Mouse (Mus musculus): ENCODE data around the gene Ier3. TPM values are rescaled to one million over a fixed set of nuclear protein-coding genes. Genes with fewer than 3 reads are reported as not detected.

Gene Ier3
- polyA plus RNA-seq, 1 experiment from 2014 or later, result 18.6 TPM

GRCm38 (mm10) chr17:35822564-35822963 is 1.1 kb downstream of the Ier3 start:
- 1% methylated on average over 11 of the region's 11 CpGs for WGBS (ENCODE audit: insufficient replicate concordance)
- Histone ChIP-seq H3K27ac (ENCODE audit: low read depth) (peak overlapping the region; percentile 88), H3K4me2 (ENCODE audit: low read depth, low read length) (peak overlapping the region; percentile 93), H3K9me3 (ENCODE audit: low read length) (no peaks in the 10 kb centered on the region), H3K4me3 (ENCODE audit: low read depth, low read length) (peak overlapping the region; percentile 74), H3K4me1 (ENCODE audit: insufficient read depth) (peaks cover 31% of the 10 kb centered on the region), H3K27me3 (ENCODE audit: insufficient read depth, low read length) (no peaks in the 10 kb centered on the region), H3K36me3 (replicated peaks; ENCODE audit: insufficient read depth, low read length) (peaks cover 20% of the 10 kb centered on the region), H3K9ac (replicated peaks) (peak overlapping the region; percentile 81)
- no peak for TF ChIP-seq CTCF (IDR thresholded peaks at IDR 0.05; ENCODE audit: low read depth)
- no peak for TF ChIP-seq EP300 (IDR thresholded peaks at IDR 0.05; ENCODE audit: low read depth)
- ATAC-seq (no peak), DNase-seq (no peak)

- no peak for TF ChIP-seq CTCF (IDR thresholded peaks at IDR 0.05; ENCODE audit: low read depth)
- no peak; the same call in 1 of the 2 replicates for TF ChIP-seq EP300 (IDR thresholded peaks at IDR 0.05; ENCODE audit: low read depth)
- 2% methylated on average over 39 of the region's 47 CpGs for WGBS (ENCODE audit: insufficient replicate concordance)
- Histone ChIP-seq H3K4me2 (ENCODE audit: low read depth, low read length) (peak within 1 kb of the TSS; percentile 93), H3K27me3 (ENCODE audit: insufficient read depth, low read length) (no peaks in the 10 kb centered on the region), H3K4me1 (ENCODE audit: insufficient read depth) (peaks cover 31% of the 10 kb centered on the region), H3K36me3 (replicated peaks; ENCODE audit: insufficient read depth, low read length) (peaks cover 20% of the 10 kb centered on the region), H3K9me3 (ENCODE audit: low read length) (no peaks in the 10 kb centered on the region), H3K4me3 (ENCODE audit: low read depth, low read length) (peak within 1 kb of the TSS; percentile 74), H3K27ac (ENCODE audit: low read depth) (peak within 1 kb of the TSS; percentile 88), H3K9ac (replicated peaks) (peak within 1 kb of the TSS; percentile 81)
- ATAC-seq (peak; percentile 86), DNase-seq (peak; percentile 93)
Measured at GRCm38 (mm10) chr17:35822964-35823937, 1.8 kb downstream of the Ier3 start, which contains the start of gene Flot1. Gene Flot1, plus strand, starts transcription at chr17:35823230.

DNA sequence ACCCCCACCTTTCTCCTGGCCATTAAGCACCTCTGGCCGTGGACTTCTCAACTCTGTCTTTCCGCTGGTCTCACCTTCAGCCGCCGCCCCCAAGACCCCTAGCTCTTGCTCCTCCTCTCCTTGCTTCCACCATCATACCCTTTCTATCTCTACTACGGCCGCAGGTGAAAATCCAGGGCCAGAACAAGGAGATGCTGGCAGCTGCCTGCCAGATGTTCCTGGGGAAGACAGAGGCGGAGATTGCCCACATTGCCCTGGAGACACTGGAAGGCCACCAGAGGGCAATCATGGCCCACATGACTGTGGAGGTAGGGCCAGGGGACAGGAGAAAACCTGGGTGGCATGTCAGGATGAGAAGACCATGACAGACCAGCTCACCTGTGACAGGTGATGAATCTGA is 2.9 kb downstream of the Ier3 start:
- 66% methylated on average over 7 of the region's 7 CpGs for WGBS (ENCODE audit: insufficient replicate concordance)
- Histone ChIP-seq H3K9ac (replicated peaks) (peak overlapping the region; percentile 81; the same call in 1 of the 2 replicates), H3K4me1 (ENCODE audit: insufficient read depth) (peaks cover 32% of the 10 kb centered on the region), H3K27me3 (ENCODE audit: insufficient read depth, low read length) (no peaks in the 10 kb centered on the region), H3K4me2 (ENCODE audit: low read depth, low read length) (peak overlapping the region; percentile 93), H3K27ac (ENCODE audit: low read depth) (peak overlapping the region; percentile 88), H3K9me3 (ENCODE audit: low read length) (no peaks in the 10 kb centered on the region), H3K4me3 (ENCODE audit: low read depth, low read length) (peak overlapping the region; percentile 74), H3K36me3 (replicated peaks; ENCODE audit: insufficient read depth, low read length) (peaks cover 26% of the 10 kb centered on the region)
- TF ChIP-seq EP300 (IDR thresholded peaks at IDR 0.05; ENCODE audit: low read depth) (no peak), CTCF (IDR thresholded peaks at IDR 0.05; ENCODE audit: low read depth) (peak; percentile 76)
- no peak for ATAC-seq
- DNase-seq, result peak; percentile 62

DNA sequence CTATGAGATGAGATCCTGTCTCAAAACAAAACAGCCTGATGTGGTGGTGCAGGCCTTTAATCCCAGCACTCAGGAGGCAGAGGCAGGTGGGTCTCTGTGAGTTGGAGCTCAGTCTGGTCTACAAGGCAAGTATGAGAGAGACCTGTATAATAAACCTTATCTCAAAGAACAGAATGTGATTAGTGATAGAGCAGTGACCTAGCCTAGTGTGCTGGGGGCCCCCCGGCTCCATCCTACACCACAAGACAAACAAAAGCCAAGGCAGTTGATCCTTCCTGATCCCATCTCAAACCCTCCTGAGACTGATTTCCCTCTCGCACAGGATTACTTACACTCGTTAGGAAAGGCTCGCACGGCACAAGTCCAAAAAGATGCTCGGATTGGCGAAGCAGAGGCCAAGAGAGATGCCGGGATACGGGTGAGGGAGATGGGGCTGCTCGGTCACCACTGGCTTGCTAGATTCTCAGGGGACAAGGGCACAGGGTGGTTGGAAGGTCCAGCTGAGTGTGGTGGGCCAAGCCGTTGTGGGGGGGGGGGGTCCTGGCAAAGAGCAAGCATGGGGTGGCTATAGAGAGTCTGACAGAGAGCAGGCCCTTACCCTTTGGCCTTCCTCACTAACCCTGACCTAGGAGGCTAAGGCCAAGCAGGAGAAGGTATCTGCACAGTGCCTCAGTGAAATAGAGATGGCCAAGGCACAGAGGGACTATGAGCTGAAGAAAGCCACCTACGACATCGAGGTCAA is 3.8 kb downstream of the Ier3 start:
- Histone ChIP-seq H3K4me1 (ENCODE audit: insufficient read depth) (peaks cover 37% of the 10 kb centered on the region), H3K27me3 (ENCODE audit: insufficient read depth, low read length) (no peaks in the 10 kb centered on the region), H3K4me3 (ENCODE audit: low read depth, low read length) (no peak overlapping the region), H3K9me3 (ENCODE audit: low read length) (no peaks in the 10 kb centered on the region), H3K4me2 (ENCODE audit: low read depth, low read length) (no peak overlapping the region), H3K36me3 (replicated peaks; ENCODE audit: insufficient read depth, low read length) (peaks cover 30% of the 10 kb centered on the region), H3K27ac (ENCODE audit: low read depth) (no peak overlapping the region), H3K9ac (replicated peaks) (no peak overlapping the region)
- no peak for DNase-seq
- 84% methylated on average over 13 of the region's 13 CpGs for WGBS (ENCODE audit: insufficient replicate concordance)
- no peak for TF ChIP-seq CTCF (IDR thresholded peaks at IDR 0.05; ENCODE audit: low read depth)
- TF ChIP-seq EP300 (IDR thresholded peaks at IDR 0.05; ENCODE audit: low read depth), result no peak
- no peak for ATAC-seq

DNA sequence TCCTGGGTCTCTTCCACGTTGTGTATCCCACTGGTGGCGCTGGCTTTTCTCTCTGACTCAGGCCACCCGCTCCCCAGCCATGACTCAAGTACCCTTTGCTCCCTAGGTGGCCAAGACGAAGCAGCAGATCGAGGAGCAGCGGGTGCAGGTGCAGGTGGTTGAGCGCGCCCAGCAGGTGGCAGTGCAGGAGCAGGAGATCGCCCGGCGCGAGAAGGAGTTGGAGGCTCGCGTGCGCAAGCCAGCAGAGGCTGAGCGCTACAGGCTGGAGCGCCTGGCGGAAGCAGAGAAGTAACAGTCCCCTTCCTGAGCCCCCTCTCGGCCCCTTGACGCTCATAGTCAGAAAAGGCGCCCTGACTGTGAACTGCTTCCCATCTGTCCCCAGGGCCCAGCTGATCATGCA is 8.3 kb downstream of the Ier3 start:
- Histone ChIP-seq H3K36me3 (replicated peaks; ENCODE audit: insufficient read depth, low read length) (peaks cover 59% of the 10 kb centered on the region), H3K4me2 (ENCODE audit: low read depth, low read length) (peak overlapping the region; percentile 51), H3K27ac (ENCODE audit: low read depth) (peak overlapping the region; percentile 18; the same call in 1 of the 2 replicates), H3K4me1 (ENCODE audit: insufficient read depth) (peaks cover 23% of the 10 kb centered on the region), H3K27me3 (ENCODE audit: insufficient read depth, low read length) (no peaks in the 10 kb centered on the region), H3K9ac (replicated peaks) (0 out of 2 replicates have a peak overlapping the region, but pooled peaks have one; percentile 21), H3K4me3 (ENCODE audit: low read depth, low read length) (no peak overlapping the region), H3K9me3 (ENCODE audit: low read length) (no peaks in the 10 kb centered on the region)
- ATAC-seq (peak; percentile 84), DNase-seq (peak; percentile 91)
- TF ChIP-seq EP300 (IDR thresholded peaks at IDR 0.05; ENCODE audit: low read depth) (no peak), CTCF (IDR thresholded peaks at IDR 0.05; ENCODE audit: low read depth) (peak; percentile 99)
- 5% methylated on average over 21 of the region's 21 CpGs for WGBS (ENCODE audit: insufficient replicate concordance)

Measured in liver, postnatal 0 days (tissue).